Mouse (Mus musculus): ENCODE results near the gene Chmp3. TPM values are rescaled to one million over a fixed set of nuclear protein-coding genes. Genes with fewer than 3 reads are reported as not detected.

Chmp3 gene
- polyA plus RNA-seq, 1 experiment from 2014 or later, result 109 TPM

DNA sequence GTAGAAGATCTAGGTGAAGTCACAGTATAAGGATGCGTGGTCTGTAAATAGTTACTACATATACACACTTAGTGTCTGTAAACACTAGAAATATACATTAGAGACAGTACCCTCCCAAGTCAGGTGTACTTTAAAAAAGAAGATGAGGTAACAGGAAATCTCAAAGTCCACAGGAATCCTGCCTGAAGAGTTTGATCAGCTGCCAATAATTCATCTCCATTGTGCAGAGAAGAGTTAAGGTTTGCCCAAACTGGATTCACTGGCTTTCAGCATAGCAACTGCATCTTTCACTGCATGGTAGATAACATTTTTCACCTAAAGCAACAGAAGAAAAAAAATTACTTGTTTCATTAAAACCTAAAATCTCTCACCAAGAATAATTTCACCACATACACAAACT, 45.8 kb downstream of the Chmp3 start:
- no peak overlapping the region for H3K27ac ChIP-seq (ENCODE audit: low read depth, low read length)
- peaks cover 67% of the 10 kb centered on the region for H3K36me3 ChIP-seq (ENCODE audit: control insufficient read depth, insufficient read depth)
- H3K27me3 ChIP-seq (replicated peaks; ENCODE audit: control insufficient read depth, insufficient read depth, low read length), result no peaks in the 10 kb centered on the region
- H3K9ac ChIP-seq (ENCODE audit: low read depth, low read length), result no peak overlapping the region
- no peak for ATAC-seq
- no peaks in the 10 kb centered on the region for H3K4me1 ChIP-seq (replicated peaks; ENCODE audit: control insufficient read depth, insufficient read depth, low read length)
- WGBS, result 86% methylated on average over 1 of the region's 1 CpGs
- H3K4me2 ChIP-seq (replicated peaks; ENCODE audit: low read depth), result no peak overlapping the region
- TF ChIP-seq CTCF (IDR thresholded peaks at IDR 0.05; ENCODE audit: low read depth), result no peak
- H3K4me3 ChIP-seq (ENCODE audit: low read depth, low read length), result no peak overlapping the region
- no peaks in the 10 kb centered on the region for H3K9me3 ChIP-seq (ENCODE audit: control insufficient read depth)

DNA sequence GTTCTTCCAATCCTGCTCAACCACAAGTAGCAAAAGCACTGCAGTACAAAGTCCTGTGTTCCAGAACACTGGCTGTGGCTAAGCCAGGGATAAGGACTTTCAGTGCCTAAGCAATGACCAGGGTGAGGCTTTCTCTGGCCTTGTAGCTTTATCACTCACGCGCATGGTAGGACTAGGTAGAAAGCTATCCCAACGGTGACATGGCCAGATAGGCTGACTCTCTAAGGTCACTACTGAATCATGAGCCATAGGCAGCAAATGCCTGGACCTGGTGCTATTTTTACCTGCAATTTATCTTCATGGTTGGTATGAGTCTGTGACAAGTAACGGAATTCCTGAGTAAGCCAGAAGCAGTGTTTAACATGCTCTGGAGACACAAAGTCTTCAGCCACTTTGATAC, 46.6 kb downstream of the Chmp3 start:
- no peak overlapping the region for H3K4me2 ChIP-seq (replicated peaks; ENCODE audit: low read depth)
- no peak overlapping the region for H3K4me3 ChIP-seq (ENCODE audit: low read depth, low read length)
- ATAC-seq, result peak; percentile 60
- 62% methylated on average over 4 of the region's 4 CpGs for WGBS
- H3K4me1 ChIP-seq (replicated peaks; ENCODE audit: control insufficient read depth, insufficient read depth, low read length), result no peaks in the 10 kb centered on the region
- peak overlapping the region; percentile 64 for H3K27ac ChIP-seq (ENCODE audit: low read depth, low read length)
- TF ChIP-seq CTCF (IDR thresholded peaks at IDR 0.05; ENCODE audit: low read depth), result no peak
- no peak overlapping the region for H3K9ac ChIP-seq (ENCODE audit: low read depth, low read length)
- no peaks in the 10 kb centered on the region for H3K27me3 ChIP-seq (replicated peaks; ENCODE audit: control insufficient read depth, insufficient read depth, low read length)
- peaks cover 74% of the 10 kb centered on the region for H3K36me3 ChIP-seq (ENCODE audit: control insufficient read depth, insufficient read depth)
- H3K9me3 ChIP-seq (ENCODE audit: control insufficient read depth), result no peaks in the 10 kb centered on the region

DNA sequence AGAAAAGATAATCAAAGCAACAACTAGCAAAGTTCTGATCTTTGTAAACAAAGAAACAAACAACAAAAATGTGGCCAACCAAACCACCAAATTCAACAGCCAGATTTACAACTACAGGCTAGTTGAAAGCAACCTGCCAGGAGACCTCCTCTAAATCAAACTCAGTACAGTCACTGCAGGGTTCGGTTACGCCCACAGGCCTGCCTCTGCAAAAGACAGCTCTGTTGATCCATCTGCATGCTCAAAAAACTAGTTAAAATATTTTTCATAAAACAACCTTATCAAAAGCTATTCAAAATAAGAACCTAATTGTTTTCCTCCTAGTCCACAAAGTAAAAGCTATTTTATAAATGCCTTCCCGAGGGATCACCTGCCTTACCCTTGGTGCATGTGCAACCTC, 64.2 kb downstream of the Chmp3 start:
- TF ChIP-seq CTCF (IDR thresholded peaks at IDR 0.05; ENCODE audit: low read depth), result no peak
- Histone ChIP-seq H3K4me2 (replicated peaks; ENCODE audit: low read depth) (no peak overlapping the region), H3K36me3 (ENCODE audit: control insufficient read depth, insufficient read depth) (peaks cover 71% of the 10 kb centered on the region), H3K9ac (ENCODE audit: low read depth, low read length) (no peak overlapping the region), H3K4me3 (ENCODE audit: low read depth, low read length) (no peak overlapping the region), H3K4me1 (replicated peaks; ENCODE audit: control insufficient read depth, insufficient read depth, low read length) (no peaks in the 10 kb centered on the region), H3K27ac (ENCODE audit: low read depth, low read length) (no peak overlapping the region), H3K27me3 (replicated peaks; ENCODE audit: control insufficient read depth, insufficient read depth, low read length) (no peaks in the 10 kb centered on the region), H3K9me3 (ENCODE audit: control insufficient read depth) (no peaks in the 10 kb centered on the region)
- no peak for ATAC-seq
- 92% methylated on average over 3 of the region's 3 CpGs for WGBS

DNA sequence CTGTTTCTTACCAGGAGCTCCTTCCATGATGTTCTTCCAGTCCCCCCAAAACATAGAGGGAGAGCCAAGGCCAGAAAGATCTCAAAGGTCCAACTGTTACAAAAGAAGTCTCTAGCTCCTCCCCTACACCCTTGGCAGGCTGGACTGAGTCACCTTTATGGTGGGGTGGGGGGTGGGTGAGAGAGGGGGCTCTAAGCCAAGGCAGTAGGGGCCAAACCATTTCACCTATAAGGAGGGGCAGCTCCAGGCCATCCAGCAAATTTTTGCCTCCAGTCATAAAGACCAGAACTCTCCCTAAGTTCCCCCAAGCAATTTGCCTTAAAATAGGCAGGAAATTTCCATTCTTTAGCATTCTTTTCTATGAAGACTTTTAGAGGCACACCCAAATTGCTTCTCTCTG, 65.4 kb downstream of the Chmp3 start:
- peaks cover 72% of the 10 kb centered on the region for H3K36me3 ChIP-seq (ENCODE audit: control insufficient read depth, insufficient read depth)
- H3K4me3 ChIP-seq (ENCODE audit: low read depth, low read length), result no peak overlapping the region
- H3K4me1 ChIP-seq (replicated peaks; ENCODE audit: control insufficient read depth, insufficient read depth, low read length), result no peaks in the 10 kb centered on the region
- no peak overlapping the region for H3K27ac ChIP-seq (ENCODE audit: low read depth, low read length)
- no peak overlapping the region for H3K9ac ChIP-seq (ENCODE audit: low read depth, low read length)
- no peak for TF ChIP-seq CTCF (IDR thresholded peaks at IDR 0.05; ENCODE audit: low read depth)
- ATAC-seq, result no peak
- H3K9me3 ChIP-seq (ENCODE audit: control insufficient read depth), result no peaks in the 10 kb centered on the region
- no peaks in the 10 kb centered on the region for H3K27me3 ChIP-seq (replicated peaks; ENCODE audit: control insufficient read depth, insufficient read depth, low read length)
- no peak overlapping the region for H3K4me2 ChIP-seq (replicated peaks; ENCODE audit: low read depth)

DNA sequence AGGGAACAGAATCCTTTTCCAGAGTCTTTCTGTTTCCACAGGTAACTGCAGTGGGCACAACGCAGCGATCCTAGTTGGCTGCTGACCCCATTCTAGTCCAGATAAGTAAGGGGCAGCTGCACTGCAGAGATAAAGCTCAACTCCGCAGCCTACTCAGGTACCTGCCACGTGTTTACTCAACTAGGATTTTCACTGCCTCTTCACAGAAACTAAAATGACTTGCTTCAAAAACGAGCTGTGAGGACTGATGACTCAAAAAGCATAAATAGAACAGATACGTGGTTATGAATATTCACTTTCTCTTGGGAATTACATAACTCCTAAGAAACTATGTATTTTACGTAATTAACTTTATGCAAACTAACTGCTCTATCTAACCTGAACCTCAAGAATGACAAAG, 66.4 kb downstream of the Chmp3 start:
- Histone ChIP-seq H3K36me3 (ENCODE audit: control insufficient read depth, insufficient read depth) (peaks cover 66% of the 10 kb centered on the region), H3K4me1 (replicated peaks; ENCODE audit: control insufficient read depth, insufficient read depth, low read length) (no peaks in the 10 kb centered on the region), H3K9ac (ENCODE audit: low read depth, low read length) (no peak overlapping the region), H3K27ac (ENCODE audit: low read depth, low read length) (no peak overlapping the region), H3K9me3 (ENCODE audit: control insufficient read depth) (no peaks in the 10 kb centered on the region), H3K4me2 (replicated peaks; ENCODE audit: low read depth) (no peak overlapping the region), H3K4me3 (ENCODE audit: low read depth, low read length) (no peak overlapping the region), H3K27me3 (replicated peaks; ENCODE audit: control insufficient read depth, insufficient read depth, low read length) (no peaks in the 10 kb centered on the region)
- ATAC-seq, result no peak
- TF ChIP-seq CTCF (IDR thresholded peaks at IDR 0.05; ENCODE audit: low read depth), result no peak
- WGBS, result 86% methylated on average over 7 of the region's 7 CpGs

DNA sequence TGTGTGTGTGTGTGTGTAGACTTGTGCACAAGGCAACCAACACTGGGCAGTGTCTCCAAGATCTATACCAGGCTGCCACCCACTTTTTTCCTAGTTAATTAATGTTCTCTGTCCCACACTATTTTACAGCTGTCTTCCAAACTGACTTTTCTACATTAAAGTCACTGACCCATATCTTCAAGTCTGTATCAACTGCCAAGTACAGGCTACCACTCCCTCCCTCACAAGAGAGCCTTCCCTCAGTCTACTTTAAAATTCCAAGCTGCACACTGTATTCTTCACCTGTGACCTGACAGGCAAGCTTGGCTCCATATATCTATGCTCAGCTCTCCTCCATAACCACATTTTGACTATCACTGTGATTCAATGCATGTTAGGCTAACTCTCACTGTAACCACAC, 69.6 kb downstream of the Chmp3 start:
- ATAC-seq, result no peak
- Histone ChIP-seq H3K36me3 (ENCODE audit: control insufficient read depth, insufficient read depth) (peaks cover 73% of the 10 kb centered on the region), H3K9ac (ENCODE audit: low read depth, low read length) (no peak overlapping the region), H3K27me3 (replicated peaks; ENCODE audit: control insufficient read depth, insufficient read depth, low read length) (no peaks in the 10 kb centered on the region), H3K9me3 (ENCODE audit: control insufficient read depth) (no peaks in the 10 kb centered on the region), H3K4me1 (replicated peaks; ENCODE audit: control insufficient read depth, insufficient read depth, low read length) (no peaks in the 10 kb centered on the region), H3K4me3 (ENCODE audit: low read depth, low read length) (no peak overlapping the region), H3K4me2 (replicated peaks; ENCODE audit: low read depth) (no peak overlapping the region), H3K27ac (ENCODE audit: low read depth, low read length) (no peak overlapping the region)
- TF ChIP-seq CTCF (IDR thresholded peaks at IDR 0.05; ENCODE audit: low read depth), result no peak

DNA sequence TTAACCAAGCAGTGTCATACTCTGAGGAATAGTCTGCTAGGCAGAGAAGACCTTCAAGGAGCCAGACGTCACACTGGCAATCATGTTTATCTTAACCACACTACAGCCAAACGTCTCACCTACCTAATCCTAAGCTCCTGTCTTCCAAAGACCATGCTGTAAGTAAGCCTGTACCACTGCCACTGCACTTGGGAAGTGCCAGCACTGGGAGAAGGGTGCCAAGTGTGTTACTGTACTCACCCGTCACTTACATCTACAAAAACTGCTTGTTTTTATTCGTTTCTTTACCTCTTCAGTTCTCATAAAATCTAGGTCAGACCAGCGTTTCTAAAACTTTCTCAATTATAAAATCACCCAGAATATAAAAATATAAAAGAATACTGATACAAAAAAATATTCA, 73.4 kb downstream of the Chmp3 start:
- Histone ChIP-seq H3K4me1 (replicated peaks; ENCODE audit: control insufficient read depth, insufficient read depth, low read length) (no peaks in the 10 kb centered on the region), H3K27me3 (replicated peaks; ENCODE audit: control insufficient read depth, insufficient read depth, low read length) (no peaks in the 10 kb centered on the region), H3K9me3 (ENCODE audit: control insufficient read depth) (no peaks in the 10 kb centered on the region), H3K9ac (ENCODE audit: low read depth, low read length) (no peak overlapping the region), H3K27ac (ENCODE audit: low read depth, low read length) (peak overlapping the region; percentile 42; the same call in 1 of the 2 replicates), H3K4me2 (replicated peaks; ENCODE audit: low read depth) (no peak overlapping the region), H3K4me3 (ENCODE audit: low read depth, low read length) (no peak overlapping the region), H3K36me3 (ENCODE audit: control insufficient read depth, insufficient read depth) (peaks cover 71% of the 10 kb centered on the region)
- 71% methylated on average over 5 of the region's 5 CpGs for WGBS
- no peak for TF ChIP-seq CTCF (IDR thresholded peaks at IDR 0.05; ENCODE audit: low read depth)
- no peak for ATAC-seq
